Mouse (Mus musculus) left cerebral cortex, postnatal 10 days (tissue): ENCODE measurements around the gene Grm4. TPM values are rescaled to one million over a fixed set of nuclear protein-coding genes. Genes with fewer than 3 reads are reported as not detected.
A peak's percentile ranks its signal among the peaks of the same experiment; 100 is the strongest.
"Not testable (repeated sequence)": the region's sequence is repeated elsewhere in the genome, so short reads cannot be mapped to it uniquely, and the experiment has no call there.

Experiments used
- DNase-seq, 2 experiments: peaks; one replicate each; pipeline ENCODE4 v3.0.0; 2021 to 2022; ENCODE audit warnings: low spot score in 2 of 2, mixed read lengths in 1 of 2; ENCODE audit errors: extremely low spot score in 1 of 2
- intact Hi-C: fragments of 180-260 bp; cut with DNase I; formaldehyde crosslinking; loops from one replicate; pipeline ENCODE4 v1.15.1; 2025
- total RNA-seq, 2 experiments: library from RNA; stranded (reverse); gene quantifications; 2 replicates each; pipeline ENCODE4 v1.2.3; 2021

Gene Grm4
- total RNA-seq, 2 experiments from 2014 or later: 23.7 to 24.2 TPM

- peak in 1 of 2 experiments; percentile 26 for DNase-seq
- intact Hi-C loops: no loop called here
Measured at GRCm38 (mm10) chr17:27385513-27386261, 135.5 kb downstream of the Grm4 start.

GRCm38 (mm10) chr17:27382916-27383315 is 138.3 kb downstream of the Grm4 start:
- intact Hi-C loops: no loop called here
- DNase-seq: no peak

- intact Hi-C loops, DNase-seq: not testable (repeated sequence)
Measured at GRCm38 (mm10) chr17:27380911-27381459, 140.2 kb downstream of the Grm4 start.

GRCm38 (mm10) chr17:27378977-27379376 is 142.2 kb downstream of the Grm4 start:
- intact Hi-C loops: no loop called here

GRCm38 (mm10) chr17:27377151-27377550 is 144.1 kb downstream of the Grm4 start:
- no peak for DNase-seq
- intact Hi-C loops: no loop called here

More at GRCm38 (mm10) chr17:27378977-27379376, 142.2 kb downstream of the Grm4 start:
- no peak for DNase-seq

- no peak for DNase-seq
- intact Hi-C loops: no loop called here
Measured at GRCm38 (mm10) chr17:27375551-27375950, 145.7 kb downstream of the Grm4 start.

Other genes with a start within 250 kb of the Grm4 start
- gene Hmga1, start 35.1 kb upstream of the Grm4 start, total RNA-seq: 10 to 100 TPM; 40.6 TPM
- 10 to 100 TPM; 80.4 to 95.9 TPM for gene AI413582, start 44.4 kb upstream of the Grm4 start, total RNA-seq
- 100 to 1,000 TPM; 497 to 524 TPM for gene Nudt3, start 102.1 kb upstream of the Grm4 start, total RNA-seq
- gene RPS10-NUDT3, start 113.8 kb upstream of the Grm4 start, total RNA-seq: not detected
- gene Rps10, start 115.3 kb upstream of the Grm4 start, total RNA-seq: 100 to 1,000 TPM; 503 to 512 TPM
- 100 to 1,000 TPM; 204 to 211 TPM for gene Pacsin1, start 134.1 kb upstream of the Grm4 start, total RNA-seq
- 1 to 10 TPM; 1.3 to 2.0 TPM for gene Spdef, start 207.6 kb upstream of the Grm4 start, total RNA-seq